Mouse (Mus musculus): ENCODE data around the gene Slc15a2.

Slc15a2 gene

DNA sequence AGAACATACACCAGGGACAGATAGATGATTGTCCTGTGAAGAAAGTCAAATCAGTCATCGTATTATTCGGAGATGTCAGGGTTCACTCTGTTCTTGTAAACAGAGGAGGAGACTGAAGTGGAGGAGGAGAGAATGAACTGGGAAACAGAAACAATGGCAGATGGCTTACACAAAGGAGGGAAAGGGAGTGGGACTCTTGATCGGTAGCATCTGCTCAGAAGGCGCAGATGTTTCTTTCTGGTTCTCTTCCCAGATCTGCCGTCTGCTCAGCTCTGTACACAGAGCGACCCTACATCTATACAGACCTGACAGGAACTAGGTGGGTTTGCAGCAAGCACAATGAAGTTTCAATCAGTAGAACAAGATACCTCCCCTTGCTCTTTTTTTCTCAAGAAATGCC, 9.1 kb downstream of the Slc15a2 start:
- no peaks in the 10 kb centered on the region; the same call in 1 of the 2 replicates for H3K4me1 ChIP-seq (replicated peaks; ENCODE audit: low read depth, low read length)
- no peaks in the 10 kb centered on the region for H3K27me3 ChIP-seq (ENCODE audit: insufficient read depth, low read length)
- H3K9me3 ChIP-seq (ENCODE audit: low read length) = no peaks in the 10 kb centered on the region
- H3K36me3 ChIP-seq (ENCODE audit: insufficient read depth, low read length) = no peaks in the 10 kb centered on the region
- no peak overlapping the region for H3K4me3 ChIP-seq (replicated peaks; ENCODE audit: low read length)
- no peak for TF ChIP-seq NANOG (IDR thresholded peaks at IDR 0.05; ENCODE audit: borderline replicate concordance, low read length)
- no peak for TF ChIP-seq POU5F1 (IDR thresholded peaks at IDR 0.05; ENCODE audit: borderline replicate concordance, low read length)
- no peak for TF ChIP-seq CTCF (conservative IDR thresholded peaks at IDR 0.05; ENCODE audit: low read length)

DNA sequence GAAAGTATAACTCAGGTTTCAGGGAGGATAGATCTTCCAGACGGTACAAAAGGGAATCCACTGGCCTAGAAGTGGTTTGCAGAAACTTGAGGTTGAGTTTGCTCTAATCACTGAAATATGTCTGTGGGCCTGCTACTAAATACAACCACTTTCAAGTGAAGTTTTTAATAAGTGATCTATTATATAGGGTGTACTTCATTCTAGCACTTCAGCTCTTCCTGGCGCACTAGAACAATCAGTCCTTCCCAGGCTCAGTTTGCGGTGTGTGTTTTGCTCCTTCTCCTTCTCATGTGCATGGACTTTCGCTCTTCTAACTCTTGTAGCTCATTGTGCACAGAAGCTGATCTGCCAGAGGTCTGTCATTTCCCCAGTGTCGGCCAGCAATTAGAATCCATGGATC, 11.8 kb downstream of the Slc15a2 start:
- H3K9me3 ChIP-seq (ENCODE audit: low read length) = no peaks in the 10 kb centered on the region
- H3K4me1 ChIP-seq (replicated peaks; ENCODE audit: low read depth, low read length) = no peaks in the 10 kb centered on the region; the same call in 1 of the 2 replicates
- H3K36me3 ChIP-seq (ENCODE audit: insufficient read depth, low read length) = no peaks in the 10 kb centered on the region
- H3K27me3 ChIP-seq (ENCODE audit: insufficient read depth, low read length) = no peaks in the 10 kb centered on the region
- H3K4me3 ChIP-seq (replicated peaks; ENCODE audit: low read length) = no peak overlapping the region
- TF ChIP-seq CTCF (conservative IDR thresholded peaks at IDR 0.05; ENCODE audit: low read length) = no peak
- TF ChIP-seq NANOG (IDR thresholded peaks at IDR 0.05; ENCODE audit: borderline replicate concordance, low read length) = no peak
- no peak for TF ChIP-seq POU5F1 (IDR thresholded peaks at IDR 0.05; ENCODE audit: borderline replicate concordance, low read length)

- no peaks in the 10 kb centered on the region for H3K9me3 ChIP-seq (ENCODE audit: low read length)
- TF ChIP-seq CTCF (conservative IDR thresholded peaks at IDR 0.05; ENCODE audit: low read length) (no peak), POU5F1 (IDR thresholded peaks at IDR 0.05; ENCODE audit: borderline replicate concordance, low read length) (no peak), NANOG (IDR thresholded peaks at IDR 0.05; ENCODE audit: borderline replicate concordance, low read length) (no peak)
- no peaks in the 10 kb centered on the region; the same call in 1 of the 2 replicates for H3K4me1 ChIP-seq (replicated peaks; ENCODE audit: low read depth, low read length)
- H3K27me3 ChIP-seq (ENCODE audit: insufficient read depth, low read length) = no peaks in the 10 kb centered on the region
- no peaks in the 10 kb centered on the region for H3K36me3 ChIP-seq (ENCODE audit: insufficient read depth, low read length)
- H3K4me3 ChIP-seq (replicated peaks; ENCODE audit: low read length) = no peak overlapping the region
Observed at GRCm38 (mm10) chr16:36771703-36772102, 13.1 kb downstream of the Slc15a2 start.

DNA sequence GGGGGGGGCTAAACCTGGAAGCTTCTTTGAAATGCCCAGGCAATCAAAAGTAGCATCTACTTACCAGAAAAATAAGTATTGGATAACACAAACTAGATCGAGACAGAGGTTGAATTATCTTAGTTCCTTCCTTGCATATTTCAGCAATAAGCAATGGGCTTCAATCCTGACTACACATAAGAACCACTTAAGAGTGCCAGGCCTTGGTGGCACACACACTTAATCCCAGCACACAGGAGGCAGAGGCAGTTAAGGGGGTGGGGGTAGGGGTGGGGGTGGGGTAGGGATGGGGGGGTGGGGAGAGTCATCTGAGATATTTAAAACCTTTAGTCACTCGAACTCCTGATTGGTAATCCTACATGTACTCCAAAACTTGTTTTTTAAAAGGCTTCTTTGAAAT, 13.5 kb downstream of the Slc15a2 start:
- no peaks in the 10 kb centered on the region for H3K27me3 ChIP-seq (ENCODE audit: insufficient read depth, low read length)
- H3K36me3 ChIP-seq (ENCODE audit: insufficient read depth, low read length) = no peaks in the 10 kb centered on the region
- TF ChIP-seq POU5F1 (IDR thresholded peaks at IDR 0.05; ENCODE audit: borderline replicate concordance, low read length) (no peak), NANOG (IDR thresholded peaks at IDR 0.05; ENCODE audit: borderline replicate concordance, low read length) (no peak), CTCF (conservative IDR thresholded peaks at IDR 0.05; ENCODE audit: low read length) (no peak)
- no peaks in the 10 kb centered on the region; the same call in 1 of the 2 replicates for H3K4me1 ChIP-seq (replicated peaks; ENCODE audit: low read depth, low read length)
- no peak overlapping the region for H3K4me3 ChIP-seq (replicated peaks; ENCODE audit: low read length)
- no peaks in the 10 kb centered on the region for H3K9me3 ChIP-seq (ENCODE audit: low read length)

DNA sequence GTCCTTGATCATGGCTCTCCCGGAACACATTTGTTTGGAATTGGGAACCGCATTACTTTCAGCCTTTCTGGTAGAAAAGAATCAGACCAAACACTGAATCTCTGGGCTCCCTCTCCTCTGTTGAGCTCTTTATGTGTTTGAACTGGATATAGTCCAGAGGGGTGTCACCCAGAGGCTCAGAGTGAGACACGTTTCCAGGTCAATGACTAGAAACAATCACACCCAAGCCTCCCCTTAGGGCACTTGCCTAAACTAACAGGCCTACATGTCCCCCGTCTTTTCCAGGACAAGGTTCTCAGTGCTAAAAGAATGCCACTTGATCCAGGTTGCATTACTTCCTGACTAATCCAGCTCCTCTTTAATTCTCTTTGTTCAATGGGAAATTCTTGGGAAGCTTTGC, 13.9 kb downstream of the Slc15a2 start:
- Histone ChIP-seq H3K4me3 (replicated peaks; ENCODE audit: low read length) (no peak overlapping the region), H3K9me3 (ENCODE audit: low read length) (no peaks in the 10 kb centered on the region), H3K36me3 (ENCODE audit: insufficient read depth, low read length) (no peaks in the 10 kb centered on the region), H3K27me3 (ENCODE audit: insufficient read depth, low read length) (no peaks in the 10 kb centered on the region), H3K4me1 (replicated peaks; ENCODE audit: low read depth, low read length) (no peaks in the 10 kb centered on the region; the same call in 1 of the 2 replicates)
- TF ChIP-seq NANOG (IDR thresholded peaks at IDR 0.05; ENCODE audit: borderline replicate concordance, low read length) = no peak
- TF ChIP-seq CTCF (conservative IDR thresholded peaks at IDR 0.05; ENCODE audit: low read length) = no peak
- no peak for TF ChIP-seq POU5F1 (IDR thresholded peaks at IDR 0.05; ENCODE audit: borderline replicate concordance, low read length)

- Histone ChIP-seq H3K36me3 (ENCODE audit: insufficient read depth, low read length) (no peaks in the 10 kb centered on the region), H3K27me3 (ENCODE audit: insufficient read depth, low read length) (no peaks in the 10 kb centered on the region), H3K4me3 (replicated peaks; ENCODE audit: low read length) (no peak overlapping the region), H3K4me1 (replicated peaks; ENCODE audit: low read depth, low read length) (no peaks in the 10 kb centered on the region; the same call in 1 of the 2 replicates), H3K9me3 (ENCODE audit: low read length) (no peaks in the 10 kb centered on the region)
- TF ChIP-seq NANOG (IDR thresholded peaks at IDR 0.05; ENCODE audit: borderline replicate concordance, low read length) = no peak
- TF ChIP-seq CTCF (conservative IDR thresholded peaks at IDR 0.05; ENCODE audit: low read length) = no peak
- no peak for TF ChIP-seq POU5F1 (IDR thresholded peaks at IDR 0.05; ENCODE audit: borderline replicate concordance, low read length)
Observed at GRCm38 (mm10) chr16:36770191-36770771, 14.5 kb downstream of the Slc15a2 start.

DNA sequence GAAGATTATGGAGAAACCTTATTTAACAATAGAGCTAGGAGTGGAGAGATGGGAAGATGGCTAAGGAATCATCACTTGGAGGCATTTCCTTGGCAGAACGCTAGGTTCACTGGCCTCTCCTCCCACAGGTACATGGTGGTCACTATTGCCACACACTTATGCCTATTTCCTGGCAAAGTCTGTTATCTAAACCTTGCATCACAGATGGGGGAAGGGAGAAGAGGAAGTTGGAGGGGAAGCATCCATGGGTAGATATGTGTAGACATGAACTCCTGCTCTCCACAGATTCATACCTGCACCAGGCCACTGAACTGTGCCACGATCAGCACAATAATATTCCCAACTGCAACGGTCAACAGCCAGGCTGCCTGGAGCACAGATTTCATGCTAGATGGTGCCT, 32.8 kb downstream of the Slc15a2 start:
- Histone ChIP-seq H3K4me1 (replicated peaks; ENCODE audit: low read depth, low read length) (peaks cover 6% of the 10 kb centered on the region), H3K4me3 (replicated peaks; ENCODE audit: low read length) (no peak overlapping the region), H3K36me3 (ENCODE audit: insufficient read depth, low read length) (no peaks in the 10 kb centered on the region; the same call in 1 of the 2 replicates), H3K27me3 (ENCODE audit: insufficient read depth, low read length) (no peaks in the 10 kb centered on the region), H3K9me3 (ENCODE audit: low read length) (no peaks in the 10 kb centered on the region)
- TF ChIP-seq NANOG (IDR thresholded peaks at IDR 0.05; ENCODE audit: borderline replicate concordance, low read length) = no peak

GRCm38 (mm10) chr16:36747767-36748166, 37.0 kb downstream of the Slc15a2 start:
- TF ChIP-seq CTCF (conservative IDR thresholded peaks at IDR 0.05; ENCODE audit: low read length) (no peak), POU5F1 (IDR thresholded peaks at IDR 0.05; ENCODE audit: borderline replicate concordance, low read length) (no peak), NANOG (IDR thresholded peaks at IDR 0.05; ENCODE audit: borderline replicate concordance, low read length) (no peak)
- no peak overlapping the region for H3K4me3 ChIP-seq (replicated peaks; ENCODE audit: low read length)

GRCm38 (mm10) chr16:36747068-36747467, 37.7 kb downstream of the Slc15a2 start:
- no peaks in the 10 kb centered on the region for H3K36me3 ChIP-seq (ENCODE audit: insufficient read depth, low read length)
- H3K4me1 ChIP-seq (replicated peaks; ENCODE audit: low read depth, low read length) = peaks cover 17% of the 10 kb centered on the region
- H3K4me3 ChIP-seq (replicated peaks; ENCODE audit: low read length) = no peak overlapping the region
- H3K27me3 ChIP-seq (ENCODE audit: insufficient read depth, low read length) = no peaks in the 10 kb centered on the region
- H3K9me3 ChIP-seq (ENCODE audit: low read length) = no peaks in the 10 kb centered on the region
- TF ChIP-seq POU5F1 (IDR thresholded peaks at IDR 0.05; ENCODE audit: borderline replicate concordance, low read length) (no peak), NANOG (IDR thresholded peaks at IDR 0.05; ENCODE audit: borderline replicate concordance, low read length) (no peak), CTCF (conservative IDR thresholded peaks at IDR 0.05; ENCODE audit: low read length) (no peak)

More at GRCm38 (mm10) chr16:36747767-36748166, 37.0 kb downstream of the Slc15a2 start:
- Histone ChIP-seq H3K36me3 (ENCODE audit: insufficient read depth, low read length) (no peaks in the 10 kb centered on the region), H3K27me3 (ENCODE audit: insufficient read depth, low read length) (no peaks in the 10 kb centered on the region), H3K4me1 (replicated peaks; ENCODE audit: low read depth, low read length) (peaks cover 10% of the 10 kb centered on the region), H3K9me3 (ENCODE audit: low read length) (no peaks in the 10 kb centered on the region)

All from E14TG2a.4 (cell line).